Mouse (Mus musculus) limb, embryonic 10.5 days (tissue): ENCODE measurements around the gene Gm13271. TPM values are rescaled to one million over a fixed set of nuclear protein-coding genes. Genes with fewer than 3 reads are reported as not detected.
"Not testable (repeated sequence)": the region's sequence is repeated elsewhere in the genome, so short reads cannot be mapped to it uniquely, and the experiment has no call there.

ENCODE experiments used
- DNase-seq: peaks from one replicate; pipeline ENCODE4 v3.0.0-alpha.2; 2017; ENCODE audit warnings: low spot score
- H3K27ac ChIP-seq: fragments of 300-500 bp; sonication (generic); 2 replicates; pipeline ENCODE4 v1.5.1; 2016; ENCODE audit warnings: mild to moderate bottlenecking
- H3K27me3 ChIP-seq: fragments of 300-500 bp; sonication (generic); 2 replicates; pipeline ENCODE4 v1.6.1; 2016; ENCODE audit warnings: low read depth, mild to moderate bottlenecking; ENCODE audit not compliant: poor library complexity, severe bottlenecking
- H3K36me3 ChIP-seq: fragments of 300-500 bp; sonication (generic); 2 replicates; pipeline ENCODE4 v1.6.1; 2016; ENCODE audit warnings: mild to moderate bottlenecking, moderate library complexity
- H3K4me1 ChIP-seq: fragments of 300-500 bp; sonication (generic); 2 replicates; pipeline ENCODE4 v1.6.1; 2016
- H3K4me3 ChIP-seq: fragments of 300-500 bp; sonication (generic); 2 replicates; pipeline ENCODE4 v1.5.1; 2016; ENCODE audit warnings: mild to moderate bottlenecking, moderate library complexity
- H3K9me3 ChIP-seq: fragments of 300-500 bp; sonication (generic); replicated peaks from 2 replicates; pipeline ENCODE4 v1.6.1; 2016; ENCODE audit warnings: mild to moderate bottlenecking
- WGBS: fragments of 180-500 bp; shearing (Covaris S2); methylation state at CpG from one replicate; pipeline ENCODE4 v1.1.7; 2016; 5-methylcytosine and 5-hydroxymethylcytosine counted together
- polyA plus RNA-seq: library from polyadenylated mRNA; unstranded; fragments of >200 nt; fragmentation: Nextera tagmentation; extraction: Ambion mirVana; gene quantifications from 2 replicates; pipeline ENCODE4 v1.2.1, GENCODE M21; 2016

Gm13271 gene
- polyA plus RNA-seq, result 0.33 TPM in 1 of 2 replicates, not detected in the other

DNA sequence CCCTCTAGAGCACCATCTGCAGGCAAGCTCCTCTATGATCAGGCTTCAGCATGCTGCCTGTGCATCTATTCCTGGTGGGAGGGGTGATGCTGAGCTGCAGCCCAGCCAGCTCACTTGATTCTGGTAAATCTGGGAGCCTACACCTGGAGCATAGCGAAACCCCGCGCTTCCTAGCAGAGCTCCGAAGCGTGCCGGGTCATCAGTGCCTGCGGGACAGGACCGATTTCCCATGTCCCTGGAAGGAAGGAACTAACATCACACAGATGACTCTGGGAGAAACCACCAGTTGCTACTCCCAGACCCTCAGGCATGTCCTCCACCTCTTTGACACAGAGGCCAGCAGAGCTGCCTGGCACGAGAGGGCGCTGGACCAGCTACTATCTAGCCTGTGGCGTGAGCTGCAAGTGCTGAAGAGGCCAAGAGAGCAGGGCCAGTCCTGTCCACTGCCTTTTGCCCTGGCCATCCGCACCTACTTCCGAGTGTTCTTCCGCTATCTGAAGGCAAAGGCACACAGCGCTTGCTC, at the start of gene Gm13271:
Gene Gm13271, plus strand, starts transcription at position 51 of the 523 bp plus-strand sequence.
- 72% methylated on average over 15 of the region's 15 CpGs for WGBS
- not testable (repeated sequence) for H3K4me1 ChIP-seq, H3K36me3 ChIP-seq, H3K27me3 ChIP-seq, DNase-seq, H3K9me3 ChIP-seq, H3K4me3 ChIP-seq, H3K27ac ChIP-seq

DNA sequence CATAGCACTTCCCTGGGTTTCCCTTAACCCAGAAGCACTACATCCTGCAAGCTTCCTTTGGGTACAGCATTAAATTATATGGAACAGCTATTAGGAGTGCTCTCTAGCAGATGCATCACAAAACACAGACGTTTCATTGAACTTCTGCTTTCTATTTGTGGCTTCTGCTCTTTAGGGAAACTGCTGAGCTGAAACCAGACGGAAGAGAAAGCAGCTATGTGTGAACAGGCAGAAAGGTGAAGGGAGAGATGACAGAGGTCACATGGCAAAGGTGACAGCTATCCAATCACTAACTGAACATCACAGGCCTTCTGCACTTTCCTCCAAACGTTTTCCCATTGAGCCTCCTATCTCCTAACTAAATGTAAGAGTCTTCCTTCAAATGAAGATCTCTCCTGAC, 48.7 kb upstream of the Gm13271 start:
- 0 out of 2 replicates have a peak, but pooled peaks cover 3% of the 10 kb centered on the region for H3K36me3 ChIP-seq
- H3K27ac ChIP-seq, result no peak overlapping the region
- no peaks in the 10 kb centered on the region for H3K4me1 ChIP-seq
- no peaks in the 10 kb centered on the region for H3K27me3 ChIP-seq
- no peak overlapping the region for H3K4me3 ChIP-seq
- no peak for DNase-seq
- no peaks in the 10 kb centered on the region for H3K9me3 ChIP-seq
- 39% methylated on average over 3 of the region's 3 CpGs for WGBS

DNA sequence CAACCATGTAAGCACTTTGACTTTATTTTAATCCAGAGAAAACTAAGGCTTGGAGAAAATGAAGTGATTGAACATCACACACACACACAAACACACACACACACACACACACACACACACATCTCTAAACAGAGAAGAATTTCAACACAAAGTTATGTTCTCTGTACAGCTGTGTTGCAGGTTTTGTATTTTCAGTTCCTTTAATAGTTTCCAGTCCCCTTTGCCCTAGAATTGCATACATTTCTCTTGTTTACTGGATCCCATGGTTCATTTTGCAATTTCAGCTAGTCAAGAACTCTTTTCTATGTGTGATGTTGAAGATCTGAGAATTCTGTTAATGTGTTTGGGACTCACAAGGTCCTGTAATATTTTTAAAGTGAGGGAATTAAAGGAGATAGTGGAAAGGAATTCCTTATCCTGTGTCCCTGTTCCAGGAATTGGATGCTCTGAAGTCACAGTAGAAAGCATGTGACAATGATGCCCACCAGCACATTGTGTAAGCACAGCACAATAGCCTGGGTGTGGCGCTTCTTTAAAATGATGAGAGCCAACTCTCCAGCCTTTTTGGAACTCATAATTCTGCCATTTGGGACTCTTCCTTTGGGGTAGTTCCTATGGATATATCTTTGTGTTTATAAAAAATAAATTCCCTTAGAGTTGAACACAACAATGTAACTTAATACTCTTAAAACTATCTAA, 47.4 kb upstream of the Gm13271 start:
- no peaks in the 10 kb centered on the region for H3K27me3 ChIP-seq
- no peak overlapping the region for H3K4me3 ChIP-seq
- H3K27ac ChIP-seq, result no peak overlapping the region
- no peak for DNase-seq
- WGBS, result 86% methylated on average over 1 of the region's 1 CpGs
- no peaks in the 10 kb centered on the region for H3K9me3 ChIP-seq
- H3K4me1 ChIP-seq, result no peaks in the 10 kb centered on the region
- H3K36me3 ChIP-seq, result 0 out of 2 replicates have a peak, but pooled peaks cover 5% of the 10 kb centered on the region

DNA sequence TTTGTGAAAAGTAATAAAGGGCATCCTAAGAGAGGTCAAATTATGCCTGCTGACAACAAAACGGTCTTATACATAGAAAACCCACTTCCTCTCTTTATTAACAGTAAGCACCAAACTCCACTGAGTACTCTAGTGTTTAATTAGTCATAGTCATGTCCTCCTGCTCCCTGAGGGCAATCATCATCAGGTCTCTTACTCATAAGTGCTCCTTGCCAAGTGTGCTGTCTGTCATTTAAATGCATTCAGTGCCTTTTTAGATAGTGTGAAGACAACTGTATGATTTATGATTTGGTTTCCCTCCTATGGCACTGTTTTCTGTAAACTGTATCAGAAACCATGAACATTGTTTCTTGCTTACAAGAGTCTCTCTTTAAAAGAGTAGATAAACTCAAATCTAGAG, 40.4 kb upstream of the Gm13271 start:
- no peak overlapping the region for H3K27ac ChIP-seq
- no peak for DNase-seq
- no peaks in the 10 kb centered on the region for H3K27me3 ChIP-seq
- H3K4me3 ChIP-seq, result no peak overlapping the region
- 97% methylated on average over 1 of the region's 1 CpGs for WGBS
- peaks cover 10% of the 10 kb centered on the region; the same call in 1 of the 2 replicates for H3K4me1 ChIP-seq
- no peaks in the 10 kb centered on the region for H3K9me3 ChIP-seq
- peaks cover 63% of the 10 kb centered on the region for H3K36me3 ChIP-seq

DNA sequence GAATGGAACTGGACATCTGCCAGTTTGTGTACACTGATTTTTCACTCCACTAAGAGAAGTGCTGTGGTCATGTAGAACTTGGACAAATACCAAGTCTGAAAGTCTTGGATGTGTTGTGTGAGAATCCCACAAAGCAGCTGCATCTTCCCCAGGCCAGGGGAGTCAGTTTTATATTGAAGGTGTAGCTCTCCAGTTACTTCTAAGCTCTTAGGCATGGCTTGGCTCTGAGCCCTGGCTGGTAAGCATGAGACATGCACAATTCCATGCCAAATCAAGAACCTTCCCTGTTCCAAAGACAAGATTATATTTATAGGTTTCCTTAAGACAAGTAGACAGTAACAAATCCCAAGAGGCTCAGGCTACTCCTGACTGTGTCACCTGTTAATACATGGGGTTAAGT, 39.6 kb upstream of the Gm13271 start:
- H3K27me3 ChIP-seq, result no peaks in the 10 kb centered on the region
- peaks cover 18% of the 10 kb centered on the region for H3K4me1 ChIP-seq
- peaks cover 70% of the 10 kb centered on the region for H3K36me3 ChIP-seq
- H3K4me3 ChIP-seq, result no peak overlapping the region
- DNase-seq, result no peak
- H3K9me3 ChIP-seq, result no peaks in the 10 kb centered on the region
- no peak overlapping the region for H3K27ac ChIP-seq

DNA sequence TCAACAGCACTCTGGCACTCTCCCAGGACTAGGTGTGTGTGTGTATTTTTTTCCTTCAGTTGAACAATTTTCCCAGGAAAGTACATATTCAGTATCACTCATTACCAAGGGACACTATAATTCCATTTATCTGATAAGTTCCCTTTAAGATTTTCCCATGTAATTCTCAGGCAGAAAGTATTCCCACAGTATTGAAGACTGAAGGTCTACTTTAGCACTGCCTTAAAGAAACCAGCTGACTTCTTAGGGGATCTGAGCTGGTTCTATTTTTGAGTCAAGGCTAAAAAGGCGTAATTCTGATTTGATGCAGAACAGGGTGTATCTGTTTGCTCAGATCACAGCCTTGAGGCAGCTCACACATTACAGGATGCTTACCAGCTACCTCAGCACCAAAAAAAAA, 36.0 kb upstream of the Gm13271 start:
- H3K27me3 ChIP-seq, result no peaks in the 10 kb centered on the region
- H3K27ac ChIP-seq, result no peak overlapping the region
- WGBS, result 70% methylated on average over 1 of the region's 1 CpGs
- H3K9me3 ChIP-seq, result no peaks in the 10 kb centered on the region
- DNase-seq, result no peak
- H3K4me3 ChIP-seq, result peak overlapping the region; percentile 75
- peaks cover 72% of the 10 kb centered on the region for H3K36me3 ChIP-seq
- peaks cover 33% of the 10 kb centered on the region for H3K4me1 ChIP-seq

DNA sequence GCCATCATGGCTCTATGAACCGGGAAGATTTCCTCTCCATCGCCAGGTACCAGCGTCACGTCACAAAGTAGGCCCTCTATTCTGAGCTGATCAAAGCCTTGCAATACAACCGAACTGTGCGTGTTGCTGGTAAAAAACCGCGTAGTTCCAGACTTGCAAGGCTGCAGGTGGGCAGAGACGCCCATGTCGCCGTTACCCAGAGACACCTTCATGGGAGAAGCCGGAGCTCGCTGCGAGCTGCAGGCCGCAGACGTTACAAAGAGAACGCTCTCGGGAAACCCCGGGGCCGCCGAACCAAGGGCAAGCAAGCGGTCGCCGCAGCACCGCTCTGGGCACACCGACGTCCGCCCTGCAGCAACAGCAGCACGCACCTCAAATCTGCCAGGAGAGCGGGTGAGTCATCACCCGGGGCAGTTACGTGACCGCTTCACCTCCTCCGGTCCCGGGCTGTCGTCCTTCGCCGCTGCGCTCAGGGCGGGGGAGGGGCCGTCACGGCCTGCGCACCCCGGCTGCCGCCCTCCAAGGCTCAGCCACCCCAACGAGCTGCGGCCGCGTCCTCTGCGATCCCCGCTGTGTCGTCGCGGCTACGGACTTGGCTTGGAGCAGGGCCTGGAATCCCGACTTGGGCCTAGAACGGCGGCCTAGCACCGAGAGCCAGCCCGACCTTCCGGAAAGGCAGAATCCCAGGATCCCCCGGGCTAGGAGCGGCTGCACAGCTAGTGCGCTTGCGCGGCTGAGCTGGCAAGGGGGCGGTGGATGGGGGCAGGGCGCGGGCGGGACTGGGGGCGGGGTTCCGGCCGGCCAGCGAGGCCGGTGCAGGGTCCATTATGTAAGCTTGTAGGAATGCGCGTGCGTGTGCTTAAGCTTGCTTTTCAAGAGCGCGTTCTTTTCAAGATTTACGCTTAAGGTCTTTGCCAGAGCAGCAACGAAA, 32.6 kb upstream of the Gm13271 start, which contains the start of the genes Gm26566 and Klhl9:
Gene Gm26566, plus strand, starts transcription at position 15 of the 931 bp plus-strand sequence.
Gene Klhl9, minus strand, starts transcription at position 675 of the 931 bp plus-strand sequence.
- Histone ChIP-seq H3K27ac (peak within 1 kb of the TSS; percentile 98), H3K9me3 (no peaks in the 10 kb centered on the region), H3K4me3 (peak within 1 kb of the TSS; percentile 75), H3K4me1 (peaks cover 33% of the 10 kb centered on the region), H3K27me3 (no peaks in the 10 kb centered on the region), H3K36me3 (peaks cover 38% of the 10 kb centered on the region)
- WGBS, result under 1% methylated on average over 82 of the region's 82 CpGs
- peak; percentile 98 for DNase-seq

DNA sequence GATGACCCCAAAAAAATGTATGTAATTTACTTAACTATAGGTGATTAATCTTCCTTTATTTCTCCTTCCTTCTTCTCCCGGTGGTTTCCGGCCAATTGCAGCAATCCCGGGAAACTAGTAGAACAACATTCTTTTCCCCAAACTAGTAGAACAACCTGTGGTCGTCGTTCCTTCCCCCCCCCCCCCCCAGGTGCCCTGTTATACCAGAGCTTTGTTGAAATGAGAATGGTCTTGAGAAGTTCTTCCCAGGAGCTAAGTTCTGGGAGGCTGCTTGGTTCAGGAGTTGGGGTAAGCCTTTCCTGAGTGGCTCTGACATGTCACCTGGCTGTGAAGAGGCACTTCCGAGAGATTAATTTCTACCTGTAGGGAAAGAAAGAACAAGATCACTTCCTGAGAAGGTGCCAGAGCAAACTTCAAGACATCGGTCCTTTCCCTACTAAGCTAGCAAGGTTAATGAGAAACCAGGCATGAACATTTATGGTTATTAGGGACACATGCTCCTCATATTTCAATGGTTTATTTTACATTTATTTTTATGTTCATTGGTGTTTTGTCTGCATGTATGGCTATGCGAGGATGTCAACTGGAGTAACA, 31.1 kb upstream of the Gm13271 start:
- WGBS, result 58% methylated on average over 8 of the region's 8 CpGs
- peaks cover 23% of the 10 kb centered on the region for H3K36me3 ChIP-seq
- H3K4me1 ChIP-seq, result peaks cover 29% of the 10 kb centered on the region
- H3K4me3 ChIP-seq, result no peak overlapping the region
- no peaks in the 10 kb centered on the region for H3K27me3 ChIP-seq
- no peak overlapping the region for H3K27ac ChIP-seq
- no peak for DNase-seq
- H3K9me3 ChIP-seq, result no peaks in the 10 kb centered on the region

DNA sequence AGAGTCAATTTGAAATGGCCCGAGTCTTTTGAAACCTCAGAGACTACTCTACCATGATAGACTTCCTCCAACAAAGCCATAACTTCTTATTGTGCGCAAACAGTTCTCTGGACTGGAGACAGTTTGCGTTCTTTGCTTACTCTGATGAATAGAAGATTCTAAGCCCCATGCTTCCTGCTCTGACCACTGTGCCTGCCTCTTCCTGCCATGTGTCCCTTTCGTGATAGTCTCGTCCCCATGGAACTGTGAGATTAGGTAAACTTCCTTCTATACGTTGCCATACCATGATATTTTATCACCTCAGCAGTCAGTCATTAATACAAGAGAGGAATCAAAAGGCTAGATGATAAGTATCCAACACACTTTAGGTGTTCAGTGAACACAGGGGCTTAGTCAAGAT, 27.9 kb upstream of the Gm13271 start:
- WGBS, result 92% methylated on average over 6 of the region's 6 CpGs
- no peak for DNase-seq
- no peaks in the 10 kb centered on the region for H3K9me3 ChIP-seq
- no peak overlapping the region for H3K27ac ChIP-seq
- no peaks in the 10 kb centered on the region for H3K36me3 ChIP-seq
- H3K27me3 ChIP-seq, result no peaks in the 10 kb centered on the region
- no peaks in the 10 kb centered on the region for H3K4me1 ChIP-seq
- no peak overlapping the region for H3K4me3 ChIP-seq

DNA sequence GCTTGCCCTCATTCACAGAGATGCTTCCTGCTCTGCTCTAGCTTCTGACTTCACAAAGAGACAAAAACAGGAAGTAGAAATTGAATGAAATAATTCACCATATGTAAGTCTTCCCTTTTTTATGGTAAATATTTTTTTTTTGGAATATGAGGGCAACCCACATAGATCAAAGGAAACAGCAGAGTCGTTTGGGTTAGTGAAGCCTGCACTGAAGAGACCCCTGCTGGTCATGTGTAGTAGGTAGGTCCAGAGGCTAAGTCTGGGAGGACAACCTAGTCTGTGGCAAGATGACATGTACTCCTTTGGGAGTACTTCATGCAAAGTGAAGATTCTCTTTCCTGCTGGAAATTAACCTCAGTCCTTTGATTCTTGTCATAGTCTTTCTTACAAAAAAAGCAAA, 27.3 kb upstream of the Gm13271 start:
- Histone ChIP-seq H3K36me3 (no peaks in the 10 kb centered on the region), H3K4me3 (no peak overlapping the region), H3K4me1 (no peaks in the 10 kb centered on the region), H3K27me3 (no peaks in the 10 kb centered on the region), H3K27ac (no peak overlapping the region), H3K9me3 (no peaks in the 10 kb centered on the region)
- WGBS, result 0% methylated on average over 1 of the region's 1 CpGs
- DNase-seq, result no peak

DNA sequence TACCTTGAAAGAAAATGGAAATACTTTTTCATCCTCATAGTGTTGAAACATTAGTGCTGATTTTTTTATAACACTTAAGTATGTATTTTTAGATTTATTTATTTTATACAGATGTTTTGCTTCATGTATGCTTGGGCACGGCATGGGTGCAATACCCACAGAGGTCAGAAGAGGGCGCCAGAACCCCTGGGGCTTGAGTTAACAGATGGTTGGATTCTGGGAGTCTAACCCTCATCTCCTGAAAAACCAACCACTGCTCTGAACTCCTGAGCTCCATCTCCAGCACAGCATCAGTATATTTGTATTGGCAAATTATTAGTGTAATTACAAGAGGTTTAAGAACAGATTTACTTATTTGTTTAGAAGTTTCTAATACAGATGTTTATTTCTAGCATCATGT, 16.2 kb upstream of the Gm13271 start:
- H3K4me3 ChIP-seq, result no peak overlapping the region
- no peak overlapping the region for H3K27ac ChIP-seq
- no peaks in the 10 kb centered on the region for H3K9me3 ChIP-seq
- H3K4me1 ChIP-seq, result 0 out of 2 replicates have a peak, but pooled peaks cover 3% of the 10 kb centered on the region
- no peaks in the 10 kb centered on the region for H3K27me3 ChIP-seq
- no peaks in the 10 kb centered on the region for H3K36me3 ChIP-seq
- WGBS, result 1% methylated on average over 2 of the region's 2 CpGs
- DNase-seq, result peak; percentile 88

DNA sequence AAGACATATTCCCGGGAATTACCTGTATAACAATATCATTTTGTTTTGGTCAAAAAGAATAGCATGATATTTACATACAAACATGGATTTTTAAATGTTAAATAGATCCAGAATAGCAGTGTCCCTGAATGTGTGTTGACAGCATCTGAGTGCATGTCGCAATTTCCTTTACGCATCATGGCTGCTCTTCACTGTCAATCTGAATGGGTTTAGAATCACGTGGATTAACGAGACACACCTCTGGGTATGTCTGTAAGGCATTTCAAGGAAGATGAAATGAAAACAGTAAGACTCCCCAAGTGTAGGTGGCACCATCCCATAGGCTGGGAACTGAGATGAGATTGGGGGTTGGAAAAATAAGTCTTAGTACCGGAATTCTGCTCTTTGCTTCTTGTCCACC, 15.6 kb upstream of the Gm13271 start:
- Histone ChIP-seq H3K27ac (no peak overlapping the region), H3K4me3 (no peak overlapping the region), H3K27me3 (no peaks in the 10 kb centered on the region), H3K4me1 (0 out of 2 replicates have a peak, but pooled peaks cover 3% of the 10 kb centered on the region), H3K9me3 (no peaks in the 10 kb centered on the region), H3K36me3 (no peaks in the 10 kb centered on the region)
- no peak for DNase-seq
- 93% methylated on average over 6 of the region's 6 CpGs for WGBS
